Mouse (Mus musculus): ENCODE results near the gene Vav2. TPM values are rescaled to one million over a fixed set of nuclear protein-coding genes. Genes with fewer than 3 reads are reported as not detected.

The Vav2 gene
- total and polyA plus RNA-seq, 3 experiments: 3.5 to 7.2 (median 6.9) TPM

- ATAC-seq (ENCODE audit: extremely low read depth, insufficient number of reproducible peaks, low FRiP score, poor library complexity, severe bottlenecking): no peak
- DNase-seq (ENCODE audit: low spot score): no peak
- Histone ChIP-seq H3K4me3 (ENCODE audit: low read depth, low read length) (no peak overlapping the region), H3K36me3 (replicated peaks) (no peaks in the 10 kb centered on the region), H3K4me1 (ENCODE audit: insufficient read depth, low read depth, low read length) (no peaks in the 10 kb centered on the region), H3K27me3 (ENCODE audit: insufficient read depth, low read length) (peaks cover 3% of the 10 kb centered on the region; the same call in 1 of the 2 replicates), H3K9me3 (replicated peaks) (no peaks in the 10 kb centered on the region)
- no peak for TF ChIP-seq GATA1 (IDR thresholded peaks at IDR 0.05; ENCODE audit: borderline replicate concordance, low read length)
- TF ChIP-seq CTCF (IDR thresholded peaks at IDR 0.05; ENCODE audit: low read depth, low read length): no peak
- no peak for TF ChIP-seq POLR2AphosphoS5 (IDR thresholded peaks at IDR 0.05; ENCODE audit: insufficient replicate concordance, low read depth, low read length)
- no peak for TF ChIP-seq GATA2 (IDR thresholded peaks at IDR 0.05; ENCODE audit: borderline replicate concordance, low read depth, low read length)
- TF ChIP-seq TAL1 (conservative IDR thresholded peaks at IDR 0.05; ENCODE audit: low read depth, low read length): no peak
Measured at GRCm38 (mm10) chr2:27321431-27321875, 105.4 kb downstream of the Vav2 start.

DNA sequence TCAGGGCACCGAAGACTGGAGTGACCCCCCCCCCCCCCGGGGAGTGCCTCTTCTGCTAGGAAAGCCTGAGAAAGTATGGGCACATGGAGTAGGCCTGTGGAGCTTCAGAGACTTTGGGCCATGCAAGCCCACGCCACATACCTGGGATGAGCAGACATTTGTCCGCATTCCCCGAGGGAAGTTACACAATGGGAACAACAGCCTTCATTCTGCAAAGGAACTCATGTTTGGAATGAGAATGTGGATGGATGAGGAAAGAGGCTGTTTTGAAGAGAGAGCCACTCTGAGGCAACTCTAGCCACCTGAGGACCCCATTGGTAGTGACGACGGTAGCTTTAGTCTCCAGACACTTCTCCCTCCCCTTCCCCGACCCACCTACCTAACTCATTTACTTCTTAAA lies 106.0 kb downstream of the Vav2 start:
- ATAC-seq (ENCODE audit: extremely low read depth, insufficient number of reproducible peaks, low FRiP score, poor library complexity, severe bottlenecking): no peak
- H3K9me3 ChIP-seq (replicated peaks): no peaks in the 10 kb centered on the region
- no peak overlapping the region for H3K4me3 ChIP-seq (ENCODE audit: low read depth, low read length)
- DNase-seq (ENCODE audit: low spot score): no peak
- H3K4me1 ChIP-seq (ENCODE audit: insufficient read depth, low read depth, low read length): no peaks in the 10 kb centered on the region
- no peaks in the 10 kb centered on the region for H3K36me3 ChIP-seq (replicated peaks)
- TF ChIP-seq CTCF (IDR thresholded peaks at IDR 0.05; ENCODE audit: low read depth, low read length) (no peak), GATA1 (IDR thresholded peaks at IDR 0.05; ENCODE audit: borderline replicate concordance, low read length) (no peak), TAL1 (conservative IDR thresholded peaks at IDR 0.05; ENCODE audit: low read depth, low read length) (no peak), POLR2AphosphoS5 (IDR thresholded peaks at IDR 0.05; ENCODE audit: insufficient replicate concordance, low read depth, low read length) (no peak), GATA2 (IDR thresholded peaks at IDR 0.05; ENCODE audit: borderline replicate concordance, low read depth, low read length) (no peak)
- peaks cover 3% of the 10 kb centered on the region; the same call in 1 of the 2 replicates for H3K27me3 ChIP-seq (ENCODE audit: insufficient read depth, low read length)

- no peak for ATAC-seq (ENCODE audit: extremely low read depth, insufficient number of reproducible peaks, low FRiP score, poor library complexity, severe bottlenecking)
- TF ChIP-seq CTCF (IDR thresholded peaks at IDR 0.05; ENCODE audit: low read depth, low read length): no peak
- no peak for TF ChIP-seq POLR2AphosphoS5 (IDR thresholded peaks at IDR 0.05; ENCODE audit: insufficient replicate concordance, low read depth, low read length)
- no peak for TF ChIP-seq GATA2 (IDR thresholded peaks at IDR 0.05; ENCODE audit: borderline replicate concordance, low read depth, low read length)
- no peak for TF ChIP-seq GATA1 (IDR thresholded peaks at IDR 0.05; ENCODE audit: borderline replicate concordance, low read length)
- TF ChIP-seq TAL1 (conservative IDR thresholded peaks at IDR 0.05; ENCODE audit: low read depth, low read length): no peak
- no peaks in the 10 kb centered on the region for H3K9me3 ChIP-seq (replicated peaks)
- no peak overlapping the region for H3K4me3 ChIP-seq (ENCODE audit: low read depth, low read length)
- H3K36me3 ChIP-seq (replicated peaks): no peaks in the 10 kb centered on the region
- DNase-seq (ENCODE audit: low spot score): no peak
- peaks cover 3% of the 10 kb centered on the region; the same call in 1 of the 2 replicates for H3K27me3 ChIP-seq (ENCODE audit: insufficient read depth, low read length)
- H3K4me1 ChIP-seq (ENCODE audit: insufficient read depth, low read depth, low read length): no peaks in the 10 kb centered on the region
Measured at GRCm38 (mm10) chr2:27318606-27319005, 108.2 kb downstream of the Vav2 start.

GRCm38 (mm10) chr2:27318197-27318596 lies 108.6 kb downstream of the Vav2 start:
- Histone ChIP-seq H3K4me3 (ENCODE audit: low read depth, low read length) (no peak overlapping the region), H3K36me3 (replicated peaks) (no peaks in the 10 kb centered on the region), H3K9me3 (replicated peaks) (no peaks in the 10 kb centered on the region), H3K27me3 (ENCODE audit: insufficient read depth, low read length) (peaks cover 3% of the 10 kb centered on the region; the same call in 1 of the 2 replicates), H3K4me1 (ENCODE audit: insufficient read depth, low read depth, low read length) (no peaks in the 10 kb centered on the region)
- DNase-seq (ENCODE audit: low spot score) (no peak), ATAC-seq (ENCODE audit: extremely low read depth, insufficient number of reproducible peaks, low FRiP score, poor library complexity, severe bottlenecking) (no peak)
- TF ChIP-seq GATA2 (IDR thresholded peaks at IDR 0.05; ENCODE audit: borderline replicate concordance, low read depth, low read length) (no peak), GATA1 (IDR thresholded peaks at IDR 0.05; ENCODE audit: borderline replicate concordance, low read length) (no peak), POLR2AphosphoS5 (IDR thresholded peaks at IDR 0.05; ENCODE audit: insufficient replicate concordance, low read depth, low read length) (no peak)

DNA sequence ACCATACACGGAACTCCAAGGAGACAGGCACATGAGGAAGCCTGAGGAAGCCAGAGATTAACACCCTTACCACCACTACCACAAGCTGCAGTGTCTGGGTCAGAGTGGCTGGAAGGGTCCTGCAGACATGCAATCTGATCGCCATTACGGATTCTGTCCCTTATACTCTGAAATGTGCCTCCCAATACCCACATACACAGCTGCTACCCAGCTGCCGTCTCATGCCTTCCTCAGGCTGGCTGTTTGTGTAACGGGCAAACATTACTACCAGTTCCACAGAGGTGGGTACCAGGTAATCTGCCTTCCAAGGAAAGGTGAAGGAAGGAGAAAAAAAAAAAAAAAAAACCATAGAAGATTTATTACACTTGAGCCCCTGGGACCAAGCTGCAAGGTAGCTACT lies 110.7 kb downstream of the Vav2 start:
- Histone ChIP-seq H3K27me3 (ENCODE audit: insufficient read depth, low read length) (peaks cover 3% of the 10 kb centered on the region; the same call in 1 of the 2 replicates), H3K36me3 (replicated peaks) (no peaks in the 10 kb centered on the region), H3K4me1 (ENCODE audit: insufficient read depth, low read depth, low read length) (peaks cover 6% of the 10 kb centered on the region), H3K4me3 (ENCODE audit: low read depth, low read length) (no peak overlapping the region), H3K9me3 (replicated peaks) (no peaks in the 10 kb centered on the region)
- TF ChIP-seq TAL1 (conservative IDR thresholded peaks at IDR 0.05; ENCODE audit: low read depth, low read length) (no peak), GATA2 (IDR thresholded peaks at IDR 0.05; ENCODE audit: borderline replicate concordance, low read depth, low read length) (no peak), GATA1 (IDR thresholded peaks at IDR 0.05; ENCODE audit: borderline replicate concordance, low read length) (no peak), POLR2AphosphoS5 (IDR thresholded peaks at IDR 0.05; ENCODE audit: insufficient replicate concordance, low read depth, low read length) (no peak), CTCF (IDR thresholded peaks at IDR 0.05; ENCODE audit: low read depth, low read length) (no peak)
- ATAC-seq (ENCODE audit: extremely low read depth, insufficient number of reproducible peaks, low FRiP score, poor library complexity, severe bottlenecking): no peak
- DNase-seq (ENCODE audit: low spot score): no peak

GRCm38 (mm10) chr2:27314269-27314668 lies 112.6 kb downstream of the Vav2 start:
- Histone ChIP-seq H3K36me3 (replicated peaks) (no peaks in the 10 kb centered on the region), H3K4me3 (ENCODE audit: low read depth, low read length) (no peak overlapping the region), H3K27me3 (ENCODE audit: insufficient read depth, low read length) (no peaks in the 10 kb centered on the region), H3K9me3 (replicated peaks) (no peaks in the 10 kb centered on the region), H3K4me1 (ENCODE audit: insufficient read depth, low read depth, low read length) (peaks cover 6% of the 10 kb centered on the region)
- ATAC-seq (ENCODE audit: extremely low read depth, insufficient number of reproducible peaks, low FRiP score, poor library complexity, severe bottlenecking): no peak
- TF ChIP-seq GATA1 (IDR thresholded peaks at IDR 0.05; ENCODE audit: borderline replicate concordance, low read length): no peak
- no peak for TF ChIP-seq TAL1 (conservative IDR thresholded peaks at IDR 0.05; ENCODE audit: low read depth, low read length)
- TF ChIP-seq GATA2 (IDR thresholded peaks at IDR 0.05; ENCODE audit: borderline replicate concordance, low read depth, low read length): no peak
- TF ChIP-seq CTCF (IDR thresholded peaks at IDR 0.05; ENCODE audit: low read depth, low read length): no peak
- no peak for TF ChIP-seq POLR2AphosphoS5 (IDR thresholded peaks at IDR 0.05; ENCODE audit: insufficient replicate concordance, low read depth, low read length)
- DNase-seq (ENCODE audit: low spot score): no peak
